Mouse (Mus musculus): ENCODE data around the gene Rps18.

Rps18 gene

DNA sequence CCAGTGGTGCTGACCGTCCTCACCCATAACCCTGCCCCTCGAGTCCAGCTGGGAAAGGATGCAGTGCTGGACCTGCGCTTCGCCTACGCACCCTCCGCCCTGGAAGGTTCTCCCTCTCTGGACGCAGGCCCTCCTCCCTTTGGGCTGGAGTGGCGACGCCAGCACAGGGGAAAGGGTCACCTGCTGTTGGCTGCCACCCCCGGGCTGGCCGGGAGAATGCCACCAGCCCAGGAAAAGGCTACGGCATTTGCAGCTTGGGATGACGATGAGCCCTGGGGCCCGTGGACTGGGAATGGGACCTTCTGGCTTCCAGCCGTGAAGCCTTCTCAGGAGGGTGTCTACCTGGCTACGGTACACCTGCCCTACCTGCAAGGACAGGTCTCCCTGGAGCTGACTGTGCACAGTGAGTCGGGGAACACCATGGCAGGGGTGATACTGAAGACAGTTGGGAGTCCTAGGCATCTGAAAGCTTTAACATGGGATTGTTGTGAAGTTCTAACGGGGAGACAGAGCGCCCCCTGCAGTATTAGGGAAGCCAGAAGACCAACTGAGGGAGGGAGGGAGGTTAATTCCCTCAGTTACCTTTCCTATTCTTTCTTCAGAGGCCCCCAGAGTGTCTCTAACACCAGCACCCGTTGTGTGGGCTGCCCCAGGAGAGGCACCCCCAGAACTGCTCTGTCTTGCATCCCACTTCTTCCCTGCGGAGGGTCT is 30.2 kb downstream of the Rps18 start:
- in situ Hi-C loops (cut with MboI, MseI): no loop called here

DNA sequence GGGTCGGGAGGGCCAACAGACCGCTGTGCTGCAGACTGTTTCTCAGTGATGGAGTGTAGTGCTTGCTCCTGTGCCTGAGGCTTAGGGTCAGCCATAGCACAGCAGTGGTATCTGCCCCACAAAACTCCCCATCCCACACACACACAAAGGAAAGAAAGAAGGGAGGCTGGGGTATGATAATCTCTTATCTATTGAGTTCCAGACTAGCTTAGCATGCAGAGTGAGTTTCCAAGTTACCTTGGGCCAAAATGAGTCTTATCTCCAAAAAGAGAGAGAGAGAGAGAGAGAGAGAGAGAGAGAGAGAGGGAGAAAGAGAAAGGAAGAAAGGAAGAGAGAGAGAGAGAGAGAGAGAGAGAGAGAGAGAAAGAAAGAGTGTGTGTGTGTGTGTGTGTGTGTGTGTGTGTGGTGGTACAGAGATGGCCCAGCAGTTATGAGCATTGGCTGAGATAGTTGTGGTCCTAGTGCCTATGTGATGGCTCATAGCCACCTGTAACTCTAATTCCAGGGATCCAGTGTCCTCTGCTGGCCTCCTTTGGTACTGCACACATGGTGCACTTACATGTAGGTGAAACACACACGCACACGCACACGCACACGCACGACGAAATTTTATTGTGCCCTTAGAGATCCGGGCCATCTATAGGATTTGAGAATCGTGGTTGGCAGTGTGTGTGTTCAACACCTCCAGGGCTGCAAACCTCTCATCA is 31.1 kb downstream of the Rps18 start:
- in situ Hi-C loops (cut with MboI, MseI): loop anchor here in 1 of 2 experiments (25.0 kb wide), 1 partner anchor 913 kb away; the partner anchor contains the start of genes Dxo and Stk19

DNA sequence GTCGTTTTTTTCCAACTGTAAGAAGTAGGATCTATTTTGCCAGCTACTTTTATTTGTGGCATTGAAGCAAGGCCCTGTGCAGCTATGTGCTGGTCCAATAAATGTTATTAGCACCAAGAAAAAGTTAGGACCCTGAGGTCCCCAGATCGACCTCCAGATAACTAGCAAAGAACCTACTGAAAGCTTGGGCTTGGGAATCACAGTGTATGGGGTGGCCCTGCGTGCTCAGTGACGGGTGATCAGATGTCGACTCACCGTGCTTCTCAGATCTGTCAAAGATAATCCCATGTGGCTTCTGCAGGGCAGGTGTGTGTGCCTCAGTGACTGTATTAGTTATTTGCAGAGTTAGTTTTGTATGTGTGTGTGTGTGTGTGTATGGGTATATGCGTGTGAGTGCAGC is 34.4 kb downstream of the Rps18 start:
- in situ Hi-C loops (cut with MboI, MseI): loop anchor here in 1 of 2 experiments (25.0 kb wide), 1 partner anchor 916 kb away; the partner anchor contains the start of genes Dxo and Stk19

DNA sequence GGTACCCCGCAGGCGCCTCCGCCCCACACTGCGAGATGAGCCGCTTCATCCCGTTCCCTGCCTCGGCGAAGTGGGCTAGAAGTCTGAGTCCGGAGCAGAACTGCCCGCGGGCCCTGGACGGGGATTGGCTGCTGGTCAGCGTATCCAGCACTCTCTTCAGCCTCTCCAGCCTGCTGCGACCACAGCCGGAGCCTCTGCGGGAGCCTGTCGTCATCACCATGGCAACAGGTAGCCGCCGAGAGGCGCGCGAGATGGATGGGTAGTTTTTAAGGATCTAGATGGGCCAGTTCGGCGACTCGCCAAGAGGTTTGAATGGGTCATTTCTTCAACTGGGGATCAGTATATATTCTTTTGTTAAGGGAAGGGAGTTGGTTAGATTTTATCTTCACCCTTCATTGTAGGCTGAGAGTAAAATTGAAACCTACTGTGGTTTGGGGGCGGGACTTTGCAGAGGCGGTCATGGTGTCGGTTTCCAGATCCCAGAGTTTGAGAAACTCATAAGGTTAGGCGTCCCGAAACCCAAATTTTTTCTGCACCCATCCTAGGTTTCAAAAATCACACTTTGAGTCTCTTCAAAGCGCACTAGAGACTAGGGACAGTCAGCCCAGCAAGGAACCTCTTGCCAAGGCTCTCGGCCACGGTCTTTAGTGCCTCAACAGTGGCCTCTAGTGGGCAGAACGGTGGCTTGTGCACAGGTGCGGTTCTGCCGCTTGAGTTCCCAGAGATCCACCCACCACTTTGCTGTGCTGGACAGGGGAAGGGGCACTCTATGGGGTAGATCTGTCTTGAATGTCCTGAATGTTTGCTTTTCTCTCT is 35.3 kb downstream of the Rps18 start:
- in situ Hi-C loops (cut with MboI, MseI): loop anchor here in 1 of 2 experiments (25.0 kb wide), 1 partner anchor 917 kb away; the partner anchor contains the start of genes Dxo and Stk19

DNA sequence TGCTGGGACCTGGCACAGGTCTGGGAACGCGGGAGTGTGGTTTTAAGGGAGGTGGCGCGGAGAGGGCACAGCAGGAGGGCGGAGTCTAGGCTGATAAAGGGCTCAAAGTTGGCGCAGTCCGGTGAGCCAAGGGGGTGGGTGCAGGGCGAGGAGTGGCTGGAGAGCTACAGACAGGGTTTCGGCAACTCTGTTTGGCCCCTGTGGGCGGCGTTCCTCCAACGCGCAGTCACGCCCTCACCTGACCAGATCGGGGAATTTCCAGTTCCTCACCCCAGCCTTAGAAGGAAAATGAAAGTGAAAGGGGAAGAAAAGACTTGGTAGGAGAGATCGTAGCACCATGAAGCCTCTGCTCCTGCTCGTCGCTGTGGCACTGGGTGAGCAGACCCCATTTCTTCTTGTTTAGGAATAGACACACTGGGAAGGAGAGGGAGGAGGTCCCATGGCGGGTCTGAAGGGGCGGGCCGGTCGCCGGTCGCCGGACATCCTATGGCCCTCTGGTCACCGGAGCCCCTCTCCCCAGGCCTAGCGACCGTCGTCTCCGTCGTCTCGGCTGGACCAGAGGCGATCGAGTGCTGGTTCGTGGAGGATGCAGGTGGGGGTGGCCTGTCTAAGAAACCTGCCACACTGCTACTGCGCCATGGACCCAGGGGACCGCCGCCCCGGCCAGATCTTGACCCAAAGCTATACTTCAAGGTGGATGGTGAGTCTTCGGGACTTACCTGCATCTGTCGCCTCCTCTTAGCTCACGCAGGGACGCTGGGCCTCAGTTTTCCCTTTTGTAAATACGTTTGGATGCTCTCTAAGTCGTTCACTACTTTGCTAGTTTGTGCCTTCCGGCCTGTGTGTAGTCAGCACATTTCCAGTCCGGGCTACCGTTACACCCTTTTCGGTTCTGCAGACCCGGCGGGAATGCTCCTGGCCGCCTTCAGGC is 36.2 kb downstream of the Rps18 start:
- in situ Hi-C loops (cut with MboI, MseI): loop anchor here in 1 of 2 experiments (10.0 to 25.0 kb wide), 2 partner anchors 275 to 918 kb away; partner anchors contain the start of genes Dxo, Psmb8 and Stk19

GRCm38 (mm10) chr17:33918293-33919203 is 37.3 kb downstream of the Rps18 start:
- in situ Hi-C loops (cut with MboI, MseI): loop anchor here in 1 of 2 experiments (10.0 to 25.0 kb wide), 2 partner anchors 276 to 919 kb away; partner anchors contain the start of genes Dxo, Psmb8 and Stk19

- in situ Hi-C loops (cut with MboI, MseI): loop anchor here in 1 of 2 experiments (10.0 to 25.0 kb wide), 2 partner anchors 277 to 920 kb away; partner anchors contain the start of genes Dxo, Psmb8 and Stk19
Observed at GRCm38 (mm10) chr17:33917656-33918292, 38.0 kb downstream of the Rps18 start.

DNA sequence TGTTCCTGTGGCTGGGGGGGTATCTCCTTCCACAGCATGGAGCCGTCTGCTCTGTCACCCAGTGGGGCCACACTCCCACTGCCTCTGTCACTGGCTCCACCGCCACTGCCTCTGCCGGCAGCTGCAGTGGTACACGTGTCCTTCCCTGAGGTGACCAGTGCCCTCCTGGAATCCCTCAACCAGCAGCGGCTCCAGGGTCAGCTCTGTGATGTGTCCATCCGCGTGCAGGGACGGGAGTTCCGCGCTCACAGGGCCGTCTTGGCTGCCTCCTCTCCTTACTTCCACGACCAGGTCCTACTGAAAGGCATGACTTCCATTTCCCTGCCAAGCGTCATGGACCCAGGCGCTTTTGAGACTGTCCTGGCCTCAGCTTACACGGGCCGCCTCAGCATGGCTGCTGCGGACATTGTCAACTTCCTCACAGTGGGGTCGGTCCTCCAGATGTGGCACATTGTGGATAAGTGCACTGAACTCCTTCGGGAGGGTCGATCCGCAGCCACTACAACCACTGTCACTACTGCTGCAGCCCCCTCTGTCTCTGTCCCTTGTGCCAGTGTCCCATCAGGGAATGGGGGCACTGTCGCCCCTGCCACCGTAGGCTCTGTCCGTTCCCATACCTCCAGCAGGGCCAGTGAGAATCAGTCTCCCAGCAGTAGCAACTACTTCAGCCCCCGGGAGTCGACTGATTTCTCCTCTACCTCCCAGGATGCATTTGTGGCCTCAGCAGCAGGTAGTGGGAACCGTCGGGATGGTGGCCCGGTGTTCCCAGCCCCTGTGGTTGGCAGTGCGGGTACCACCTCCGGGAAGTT is 38.8 kb downstream of the Rps18 start:
- in situ Hi-C loops (cut with MboI, MseI): loop anchor here in 1 of 2 experiments (10.0 to 25.0 kb wide), 2 partner anchors 278 to 920 kb away; partner anchors contain the start of genes Dxo, Psmb8 and Stk19

- in situ Hi-C loops (cut with MboI, MseI): loop anchor here in 1 of 2 experiments (10.0 to 25.0 kb wide), 2 partner anchors 279 to 921 kb away; partner anchors contain the start of genes Dxo, Psmb8 and Stk19
Observed at GRCm38 (mm10) chr17:33916294-33916693, 39.5 kb downstream of the Rps18 start.

GRCm38 (mm10) chr17:33915671-33916250 is 40.0 kb downstream of the Rps18 start, which contains the start of the genes Tapbp and Zbtb22:
Gene Tapbp (plus strand): TSS chr17:33915899.
Gene Zbtb22 (plus strand): TSS chr17:33915904.
- in situ Hi-C loops (cut with MboI, MseI): loop anchor here in 1 of 2 experiments (10.0 to 25.0 kb wide), 2 partner anchors 279 to 922 kb away; partner anchors contain the start of genes Dxo, Psmb8 and Stk19

GRCm38 (mm10) chr17:33914969-33915391 is 40.8 kb downstream of the Rps18 start:
- in situ Hi-C loops (cut with MboI, MseI): loop anchor here in 1 of 2 experiments (10.0 to 25.0 kb wide), 2 partner anchors 280 to 922 kb away; partner anchors contain the start of genes Dxo, Psmb8 and Stk19

DNA sequence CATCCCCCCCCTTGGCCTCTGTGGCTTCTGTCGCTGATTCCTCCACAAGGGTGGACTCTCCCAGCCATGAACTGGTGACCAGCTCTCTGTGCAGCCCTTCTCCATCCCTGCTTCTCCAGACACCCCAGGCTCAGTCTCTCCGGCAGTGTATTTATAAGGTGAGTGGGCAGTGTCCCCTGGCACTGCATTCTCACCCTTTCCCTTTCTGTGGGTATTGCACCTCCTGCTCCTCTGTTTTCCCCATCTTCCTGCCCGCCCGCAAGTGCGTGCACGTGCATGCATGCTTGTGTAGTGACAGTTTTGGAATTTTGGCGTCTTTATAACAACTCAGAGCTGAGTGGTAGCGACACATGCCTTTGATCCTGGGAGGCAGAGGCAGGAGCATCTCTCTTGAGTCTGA is 41.9 kb downstream of the Rps18 start:
- in situ Hi-C loops (cut with MboI, MseI): loop anchor here in 1 of 2 experiments (10.0 to 25.0 kb wide), 2 partner anchors 281 to 923 kb away; partner anchors contain the start of genes Dxo, Psmb8 and Stk19

DNA sequence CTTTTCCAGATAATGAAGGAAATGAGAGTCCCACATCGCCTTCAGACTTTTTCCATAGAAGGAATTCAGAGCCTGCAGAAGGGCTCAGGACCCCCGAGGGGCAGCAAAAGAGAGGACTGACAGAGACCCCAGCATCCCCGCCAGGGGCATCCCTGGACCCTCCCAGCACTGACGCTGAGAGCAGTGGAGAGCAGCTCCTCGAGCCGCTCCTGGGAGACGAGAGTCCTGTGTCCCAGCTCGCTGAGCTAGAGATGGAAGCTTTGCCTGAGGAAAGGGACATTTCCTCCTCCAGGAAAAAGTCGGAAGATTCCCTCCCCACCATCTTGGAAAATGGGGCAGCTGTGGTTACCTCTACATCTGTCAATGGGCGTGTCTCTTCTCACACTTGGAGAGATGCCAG is 42.5 kb downstream of the Rps18 start:
- in situ Hi-C loops (cut with MboI, MseI): loop anchor here in 1 of 2 experiments (10.0 to 25.0 kb wide), 2 partner anchors 282 to 924 kb away; partner anchors contain the start of genes Dxo, Psmb8 and Stk19

GRCm38 (mm10) chr17:33911813-33912414 is 43.9 kb downstream of the Rps18 start:
- in situ Hi-C loops (cut with MboI, MseI): loop anchor here in 1 of 2 experiments (10.0 to 25.0 kb wide), 2 partner anchors 283 to 925 kb away; partner anchors contain the start of genes Dxo, Psmb8 and Stk19

- in situ Hi-C loops (cut with MboI, MseI): loop anchor here in 1 of 2 experiments (10.0 to 25.0 kb wide), 2 partner anchors 284 to 926 kb away; partner anchors contain the start of genes Dxo, Psmb8 and Stk19
Observed at GRCm38 (mm10) chr17:33911052-33911812, 44.6 kb downstream of the Rps18 start.

Data from T-helper 17 cell (primary cell).